Comparison of ENCODE assay signal across 7 mouse cellular contexts in genomic region chr4:129584884-129585608, GRCm38 (mm10). TPM values are rescaled to one million over a fixed set of nuclear protein-coding genes. Genes with fewer than 3 reads are reported as not detected.
A peak's percentile ranks its signal among the peaks of the same experiment; 100 is the strongest.
DNase-seq lines count a peak whose midpoint lies in the region; ATAC-seq and TF ChIP-seq lines count a peak whose summit lies in the region.

No protein-coding gene starts in this region.

- WGBS in intestine, postnatal 0 days = 1% methylated on average over 36 of the region's 36 CpGs
- 2% methylated on average over 36 of the region's 36 CpGs for WGBS in midbrain, embryonic 11.5 days
- WGBS in small intestine, adult 2 months = under 1% methylated on average over 36 of the region's 36 CpGs

- no peaks in the 10 kb centered on the region for H3K4me1 ChIP-seq in intestine, postnatal 0 days (replicated peaks; ENCODE audit: control insufficient read depth, insufficient read depth, low read length)
- H3K4me1 ChIP-seq in midbrain, embryonic 11.5 days (ENCODE audit: control insufficient read depth, insufficient read depth, low read length) = peaks cover 5% of the 10 kb centered on the region
- H3K4me1 ChIP-seq in small intestine, adult 2 months (ENCODE audit: control insufficient read depth, insufficient read depth, insufficient read length, low read length) = no peaks in the 10 kb centered on the region; the same call in none of the 2 replicates

- H3K9me3 ChIP-seq in intestine, postnatal 0 days (ENCODE audit: control insufficient read depth) = no peaks in the 10 kb centered on the region
- H3K9me3 ChIP-seq in midbrain, embryonic 11.5 days (ENCODE audit: control insufficient read depth, low read length) = no peaks in the 10 kb centered on the region

- peak overlapping the region; percentile 71 for H3K4me2 ChIP-seq in intestine, postnatal 0 days (replicated peaks; ENCODE audit: low read depth)
- peak overlapping the region; percentile 55 for H3K4me2 ChIP-seq in midbrain, embryonic 11.5 days

- TF ChIP-seq POLR2A in small intestine, adult 2 months (IDR thresholded peaks at IDR 0.05; ENCODE audit: low read depth, low read length) = no peak

- intact Hi-C loops in left cerebral cortex, postnatal 4 days (cut with DNase I) = no loop called here

- H3K27me3 ChIP-seq in intestine, postnatal 0 days (replicated peaks; ENCODE audit: control insufficient read depth, insufficient read depth, low read length) = no peaks in the 10 kb centered on the region
- H3K27me3 ChIP-seq in midbrain, embryonic 11.5 days (ENCODE audit: control insufficient read depth, insufficient read depth, low read length) = no peaks in the 10 kb centered on the region
- H3K27me3 ChIP-seq in small intestine, adult 2 months (ENCODE audit: control insufficient read depth, insufficient read depth, low read length) = no peaks in the 10 kb centered on the region

- no peaks in the 10 kb centered on the region for H3K36me3 ChIP-seq in intestine, postnatal 0 days (ENCODE audit: control insufficient read depth, insufficient read depth)
- H3K36me3 ChIP-seq in midbrain, embryonic 11.5 days (ENCODE audit: control insufficient read depth, insufficient read depth, low read length) = no peaks in the 10 kb centered on the region
- H3K36me3 ChIP-seq in small intestine, adult 2 months (ENCODE audit: control insufficient read depth, insufficient read depth, low read length) = no peaks in the 10 kb centered on the region

- peak overlapping the region; percentile 45; the same call in 1 of the 2 replicates for H3K9ac ChIP-seq in intestine, postnatal 0 days (ENCODE audit: low read depth, low read length)
- peak overlapping the region; percentile 34 for H3K9ac ChIP-seq in midbrain, embryonic 11.5 days (ENCODE audit: low read length)

- peak overlapping the region; percentile 35 for H3K4me3 ChIP-seq in intestine, postnatal 0 days (ENCODE audit: low read depth, low read length)
- peak overlapping the region; percentile 23 for H3K4me3 ChIP-seq in midbrain, embryonic 11.5 days (ENCODE audit: low read depth, low read length)
- H3K4me3 ChIP-seq in small intestine, adult 2 months (ENCODE audit: low read depth, low read length) = peak overlapping the region; percentile 78

- peak; percentile 81 for TF ChIP-seq CTCF in intestine, postnatal 0 days (IDR thresholded peaks at IDR 0.05; ENCODE audit: low read depth)
- peak; percentile 94 for TF ChIP-seq CTCF in small intestine, adult 2 months (IDR thresholded peaks at IDR 0.05; ENCODE audit: extremely low read depth, insufficient read length, insufficient replicate concordance, low read depth, low read length)

- DNase-seq in adrenal gland, adult 18-20 months (ENCODE audit: low spot score in 2 of 2) = peak; percentile 89 to 91
- DNase-seq in embryo, embryonic 11.5 days (ENCODE audit: low read depth, low spot score) = peak; percentile 61
- DNase-seq in gastrocnemius, postnatal 4 days (ENCODE audit: low spot score in 2 of 2) = peak; percentile 73 to 84
- DNase-seq in left cerebral cortex, postnatal 4 days = peak; percentile 84
- peak; percentile 98 for DNase-seq in midbrain, embryonic 11.5 days (ENCODE audit: low spot score, missing footprints)

- peak; percentile 77 for ATAC-seq in intestine, postnatal 0 days
- ATAC-seq in midbrain, embryonic 11.5 days (ENCODE audit: low FRiP score) = peak; percentile 75

- H3K27ac ChIP-seq in intestine, postnatal 0 days (ENCODE audit: low read depth, low read length) = peak overlapping the region; percentile 76; the same call in 1 of the 2 replicates
- H3K27ac ChIP-seq in midbrain, embryonic 11.5 days (ENCODE audit: low read depth, low read length) = no peak overlapping the region
- peak overlapping the region; percentile 68 for H3K27ac ChIP-seq in small intestine, adult 2 months (ENCODE audit: insufficient read depth, low read depth, low read length)

RNA-seq across cellular contexts. Expression of gene Fam167b, which starts 6.7 kb away (rescaled TPM):
- 10 to 100 TPM; 28.2 to 31.4 TPM for total RNA-seq in adrenal gland, adult 18-20 months (2021)
- total RNA-seq in gastrocnemius, postnatal 4 days (2021) = 1 to 10 TPM; 1.2 to 1.3 TPM
- 1.4 and 1.7 TPM in 2 replicates for polyA plus RNA-seq in intestine, postnatal 0 days (2015; fragmentation: Nextera tagmentation; extraction: Ambion mirVana)
- not detected for total RNA-seq in left cerebral cortex, postnatal 4 days (2021)
- 0.19 and 0.46 TPM in 2 replicates for polyA plus RNA-seq in midbrain, embryonic 11.5 days (2014; fragmentation: Nextera tagmentation; extraction: Ambion mirVana)
- 0.65 and 1.3 TPM in 2 replicates for polyA plus RNA-seq in small intestine, adult 2 months (2012; rRNA removed)

RNA-seq across cellular contexts. Expression of gene Lck, which starts 11.6 kb away (rescaled TPM):
- total RNA-seq in adrenal gland, adult 18-20 months (2021) = 1 to 10 TPM; 1.8 to 2.3 TPM
- 1 to 10 TPM in 1 of 2 experiments, under 1 TPM in 1; 0.34 to 2.0 TPM for total RNA-seq in gastrocnemius, postnatal 4 days (2021)
- polyA plus RNA-seq in intestine, postnatal 0 days (2015; fragmentation: Nextera tagmentation; extraction: Ambion mirVana) = 3.0 and 3.1 TPM in 2 replicates
- total RNA-seq in left cerebral cortex, postnatal 4 days (2021) = 10 to 100 TPM; 14.1 to 15.2 TPM
- 4.5 and 5.3 TPM in 2 replicates for polyA plus RNA-seq in midbrain, embryonic 11.5 days (2014; fragmentation: Nextera tagmentation; extraction: Ambion mirVana)
- polyA plus RNA-seq in small intestine, adult 2 months (2012; rRNA removed) = 8.3 and 15.0 TPM in 2 replicates

RNA-seq across cellular contexts. Expression of gene Eif3i, which starts 15.4 kb away (rescaled TPM):
- 100 to 1,000 TPM; 174 to 175 TPM for total RNA-seq in adrenal gland, adult 18-20 months (2021)
- 100 to 1,000 TPM; 167 to 176 TPM for total RNA-seq in gastrocnemius, postnatal 4 days (2021)
- 139 and 144 TPM in 2 replicates for polyA plus RNA-seq in intestine, postnatal 0 days (2015; fragmentation: Nextera tagmentation; extraction: Ambion mirVana)
- 100 to 1,000 TPM; 137 to 143 TPM for total RNA-seq in left cerebral cortex, postnatal 4 days (2021)
- 251 and 259 TPM in 2 replicates for polyA plus RNA-seq in midbrain, embryonic 11.5 days (2014; fragmentation: Nextera tagmentation; extraction: Ambion mirVana)
- 171 and 202 TPM in 2 replicates for polyA plus RNA-seq in small intestine, adult 2 months (2012; rRNA removed)

RNA-seq across cellular contexts. Expression of gene Tmem234, which starts 15.4 kb away (rescaled TPM):
- 100 to 1,000 TPM in 1 of 2 experiments, 10 to 100 TPM in 1; 84.9 to 105 TPM for total RNA-seq in adrenal gland, adult 18-20 months (2021)
- total RNA-seq in gastrocnemius, postnatal 4 days (2021) = 10 to 100 TPM; 65.2 to 68.4 TPM
- polyA plus RNA-seq in intestine, postnatal 0 days (2015; fragmentation: Nextera tagmentation; extraction: Ambion mirVana) = 135 and 146 TPM in 2 replicates
- total RNA-seq in left cerebral cortex, postnatal 4 days (2021) = 100 to 1,000 TPM in 1 of 2 experiments, 10 to 100 TPM in 1; 99.9 to 102 TPM
- 178 and 188 TPM in 2 replicates for polyA plus RNA-seq in midbrain, embryonic 11.5 days (2014; fragmentation: Nextera tagmentation; extraction: Ambion mirVana)
- 77.1 and 132 TPM in 2 replicates for polyA plus RNA-seq in small intestine, adult 2 months (2012; rRNA removed)

RNA-seq across cellular contexts. Expression of gene Dcdc2b, which starts 29.0 kb away (rescaled TPM):
- total RNA-seq in adrenal gland, adult 18-20 months (2021) = 1 to 10 TPM; 1.5 to 1.7 TPM
- total RNA-seq in gastrocnemius, postnatal 4 days (2021) = 1 to 10 TPM; 1.6 to 2.7 TPM
- polyA plus RNA-seq in intestine, postnatal 0 days (2015; fragmentation: Nextera tagmentation; extraction: Ambion mirVana) = 1.1 and 1.2 TPM in 2 replicates
- 1 to 10 TPM; 3.4 to 4.0 TPM for total RNA-seq in left cerebral cortex, postnatal 4 days (2021)
- polyA plus RNA-seq in midbrain, embryonic 11.5 days (2014; fragmentation: Nextera tagmentation; extraction: Ambion mirVana) = 1.7 and 3.0 TPM in 2 replicates
- polyA plus RNA-seq in small intestine, adult 2 months (2012; rRNA removed) = 0.15 and 1.6 TPM in 2 replicates

Comparison
In these comparisons a context has a peak if more than half of its experiments do, and no peak if none do; other contexts are left out.
1. H3K4me3 ChIP-seq: peak in every context shown above with its lines; median percentile 78 in small intestine, adult 2 months; 35 in intestine, postnatal 0 days; 23 in midbrain, embryonic 11.5 days.
2. RNA of gene Fam167b, which starts 6.7 kb away (total RNA-seq): 28.2 to 31.4 TPM in adrenal gland, adult 18-20 months; 1.2 to 1.3 TPM in gastrocnemius, postnatal 4 days and not detected in left cerebral cortex, postnatal 4 days; every median in the first group is over 10 times any median in the second.
3. RNA of gene Lck, which starts 11.6 kb away (total RNA-seq): 14.1 to 15.2 TPM in left cerebral cortex, postnatal 4 days; 1.8 to 2.3 TPM in adrenal gland, adult 18-20 months and 0.34 to 2.0 TPM in gastrocnemius, postnatal 4 days; every median in the first group is over 4 times any median in the second.
4. Peak in every context shown above with its lines, with median percentiles within 50 percentile points of each other: DNase-seq.